Mouse (Mus musculus): ENCODE data around the gene Fn1. TPM values are rescaled to one million over a fixed set of nuclear protein-coding genes. Genes with fewer than 3 reads are reported as not detected.

Fn1 gene
- polyA plus RNA-seq (2017; shearing (Covaris generic)) = 0.45 TPM

GRCm38 (mm10) chr1:71652551-71653399 is at the start of gene Fn1:
TSS of gene Fn1 (minus strand) at chr1:71653200.

GRCm38 (mm10) chr1:71556688-71557612 is 96.0 kb downstream of the Fn1 start, which contains the start of gene Atic:
TSS of gene Atic (plus strand) at chr1:71557150.

Other genes starting within 250 kb of the Fn1 start
- gene Abca12, start 238.3 kb downstream of the Fn1 start, polyA plus RNA-seq (2017; shearing (Covaris generic)) = not detected
- 25.7 TPM for gene Atic, start 96.0 kb downstream of the Fn1 start, polyA plus RNA-seq (2017; shearing (Covaris generic))